Mouse (Mus musculus): ENCODE data around the gene Olfr659. TPM values are rescaled to one million over a fixed set of nuclear protein-coding genes. Genes with fewer than 3 reads are reported as not detected.
A peak's percentile ranks its signal among the peaks of the same experiment; 100 is the strongest.

The Olfr659 gene
- not detected for total RNA-seq (2022)

- DNase-seq (ENCODE audit: low spot score in 2 of 2): no peak
These were observed at the start of gene Olfr659 for GRCm38 (mm10) chr7:104666453-104666852. Gene Olfr659 (plus strand): TSS chr7:104666753.

GRCm38 (mm10) chr7:104624494-104624893 is 42.1 kb upstream of the Olfr659 start, which contains the start of gene Olfr657:
Gene Olfr657 (plus strand): TSS chr7:104624794.
- DNase-seq (ENCODE audit: low spot score in 2 of 2): no peak

- peak in 1 of 2 experiments; percentile 3 for DNase-seq (ENCODE audit: low spot score in 2 of 2)
These were observed 19.6 kb upstream of the Olfr659 start, which contains the start of gene Olfr658 for GRCm38 (mm10) chr7:104646841-104647482. Gene Olfr658 (minus strand): TSS chr7:104647305.

- no peak for DNase-seq (ENCODE audit: low spot score in 2 of 2)
These were observed 19.6 kb downstream of the Olfr659 start, which contains the start of gene Olfr661 for GRCm38 (mm10) chr7:104686201-104686600. Gene Olfr661 (plus strand): TSS chr7:104686501.

Other genes with a start within 250 kb of the Olfr659 start
- gene Trim30a, start 201.6 kb upstream of the Olfr659 start, total RNA-seq (2022): 1 to 10 TPM in 2 of 4 experiments, under 1 TPM in 2; 0.51 to 6.2 (median 3.0) TPM
- 1 to 10 TPM in 3 of 4 experiments, under 1 TPM in 1; 0.47 to 3.7 (median 1.8) TPM for gene Trim30d, start 158.9 kb upstream of the Olfr659 start, total RNA-seq (2022)
- gene Olfr651, start 116.6 kb upstream of the Olfr659 start, total RNA-seq (2022): not detected
- not detected for gene Olfr652, start 105.9 kb upstream of the Olfr659 start, total RNA-seq (2022)
- gene Olfr653, start 89.4 kb upstream of the Olfr659 start, total RNA-seq (2022): not detected
- not detected for gene Olfr654, start 79.7 kb upstream of the Olfr659 start, total RNA-seq (2022)
- not detected for gene Olfr655, start 65.0 kb upstream of the Olfr659 start, total RNA-seq (2022)
- not detected for gene Olfr656, start 52.8 kb upstream of the Olfr659 start, total RNA-seq (2022)
- gene Olfr657, start 42.0 kb upstream of the Olfr659 start, total RNA-seq (2022): not detected
- not detected for gene Olfr658, start 19.4 kb upstream of the Olfr659 start, total RNA-seq (2022)
- gene Olfr661, start 19.7 kb downstream of the Olfr659 start, total RNA-seq (2022): not detected
- gene Usp17le, start 110.7 kb downstream of the Olfr659 start, total RNA-seq (2022): not detected
- gene Usp17lb, start 175.8 kb downstream of the Olfr659 start, total RNA-seq (2022): not detected
- gene Usp17la, start 190.3 kb downstream of the Olfr659 start, total RNA-seq (2022): not detected
- gene Olfr665, start 211.3 kb downstream of the Olfr659 start, total RNA-seq (2022): not detected
- gene Olfr666, start 229.2 kb downstream of the Olfr659 start, total RNA-seq (2022): not detected